Mouse (Mus musculus) gastrocnemius, postnatal 14 days (tissue): ENCODE data around the gene Psors1c2. TPM values are rescaled to one million over a fixed set of nuclear protein-coding genes. Genes with fewer than 3 reads are reported as not detected.
"Not testable (repeated sequence)": the region's sequence is repeated elsewhere in the genome, so short reads cannot be mapped to it uniquely, and the experiment has no call there.

ENCODE experiments used
- DNase-seq: peaks from one replicate; pipeline ENCODE4 v3.0.0; 2021; ENCODE audit warnings: mixed read lengths
- intact Hi-C: fragments of 180-260 bp; cut with DNase I; formaldehyde crosslinking; loops from one replicate; pipeline ENCODE4 v1.15.1; 2025; ENCODE audit warnings: low total_unique reads
- long read RNA-seq, 2 experiments: library from polyadenylated mRNA; stranded (forward); transcript quantifications; one replicate each; pipeline ENCODE4 v2.0.0; 2021
- total RNA-seq, 2 experiments: library from RNA; stranded (reverse); gene quantifications; 2 replicates each; pipeline ENCODE4 v1.2.3; 2021

Gene Psors1c2
- not detected for total RNA-seq
- long read RNA-seq, experiment 1: 0 reads
- long read RNA-seq, experiment 2: 0 reads

GRCm38 (mm10) chr17:35532901-35533300, at the start of gene Psors1c2:
TSS of gene Psors1c2 (plus strand) at chr17:35533201.
- DNase-seq: no peak
- intact Hi-C loops: no loop called here

- intact Hi-C loops: no loop called here
- peak; percentile 40 for DNase-seq
Measured at GRCm38 (mm10) chr17:35484066-35484465, 48.9 kb upstream of the Psors1c2 start.

- intact Hi-C loops: no loop called here
- DNase-seq: no peak
Measured at GRCm38 (mm10) chr17:35485702-35486101, 47.3 kb upstream of the Psors1c2 start.

GRCm38 (mm10) chr17:35486726-35487125, 46.3 kb upstream of the Psors1c2 start:
- DNase-seq: no peak
- intact Hi-C loops: no loop called here

GRCm38 (mm10) chr17:35488041-35488440, 45.0 kb upstream of the Psors1c2 start:
- intact Hi-C loops: no loop called here
- DNase-seq: no peak

GRCm38 (mm10) chr17:35490320-35490719, 42.7 kb upstream of the Psors1c2 start:
- intact Hi-C loops: no loop called here

GRCm38 (mm10) chr17:35497124-35497523, 35.9 kb upstream of the Psors1c2 start:
- DNase-seq: no peak
- intact Hi-C loops: no loop called here

More at GRCm38 (mm10) chr17:35490320-35490719, 42.7 kb upstream of the Psors1c2 start:
- no peak for DNase-seq

- DNase-seq: no peak
- intact Hi-C loops: no loop called here
Measured at GRCm38 (mm10) chr17:35502226-35502625, 30.8 kb upstream of the Psors1c2 start.

- no peak for DNase-seq
- intact Hi-C loops: no loop called here
Measured at GRCm38 (mm10) chr17:35502762-35503161, 30.2 kb upstream of the Psors1c2 start.

- no peak for DNase-seq
- intact Hi-C loops: no loop called here
Measured at GRCm38 (mm10) chr17:35503849-35504248, 29.2 kb upstream of the Psors1c2 start.

- DNase-seq: no peak
- intact Hi-C loops: no loop called here
Measured at GRCm38 (mm10) chr17:35504628-35505481, 28.1 kb upstream of the Psors1c2 start.

GRCm38 (mm10) chr17:35505776-35506175, 27.2 kb upstream of the Psors1c2 start, which contains the start of gene Pou5f1:
TSS of gene Pou5f1 (plus strand) at chr17:35506018.
- intact Hi-C loops: no loop called here
- no peak for DNase-seq

GRCm38 (mm10) chr17:35506881-35507280, 26.1 kb upstream of the Psors1c2 start:
- intact Hi-C loops: no loop called here
- DNase-seq: no peak

- intact Hi-C loops: no loop called here
- DNase-seq: no peak
Measured at GRCm38 (mm10) chr17:35507556-35508260, 25.3 kb upstream of the Psors1c2 start.

GRCm38 (mm10) chr17:35508279-35508678, 24.7 kb upstream of the Psors1c2 start:
- DNase-seq, intact Hi-C loops: not testable (repeated sequence)

GRCm38 (mm10) chr17:35509284-35509683, 23.7 kb upstream of the Psors1c2 start:
- intact Hi-C loops: no loop called here
- no peak for DNase-seq

- intact Hi-C loops: no loop called here
- no peak for DNase-seq
Measured at GRCm38 (mm10) chr17:35512916-35513626, 19.9 kb upstream of the Psors1c2 start.

- DNase-seq: peak; percentile 61
- intact Hi-C loops: no loop called here
Measured at GRCm38 (mm10) chr17:35513886-35514285, 19.1 kb upstream of the Psors1c2 start.

- intact Hi-C loops: no loop called here
Measured at GRCm38 (mm10) chr17:35514756-35515155, 18.2 kb upstream of the Psors1c2 start.

More at GRCm38 (mm10) chr17:35514756-35515155, 18.2 kb upstream of the Psors1c2 start:
- no peak for DNase-seq
